Comparison of ENCODE assay signal across 22 mouse cellular contexts in genomic region chr3:98724376-98724775, GRCm38 (mm10). TPM values are rescaled to one million over a fixed set of nuclear protein-coding genes. Genes with fewer than 3 reads are reported as not detected.
"Had no signal": no experiment of that assay in that cellular context is flagged by ENCODE, and none has a peak within 500 bp of the region (broad histone marks: within the 10 kb centered on the region; RNA-seq: fewer than 3 reads in every experiment).

Gene Hsd3b2, minus strand, starts transcription at chr3:98724543.

- H3K4me1 ChIP-seq: limb, embryonic 12.5 days; limb, embryonic 15.5 days; liver, embryonic 12.5 days; liver, embryonic 15.5 days; midbrain, embryonic 12.5 days; midbrain, embryonic 15.5 days; neural tube, embryonic 12.5 days; neural tube, embryonic 15.5 days; stomach, embryonic 15.5 days had no signal

- DNase-seq: left cerebral cortex, postnatal 4 days; lung, adult 2 months; right cerebral cortex, adult 18-20 months; right cerebral cortex, postnatal 25 days; spleen, adult 18-20 months; thymus, postnatal 25 days had no signal

- H3K27me3 ChIP-seq: limb, embryonic 12.5 days; limb, embryonic 15.5 days; liver, embryonic 12.5 days; liver, embryonic 15.5 days; midbrain, embryonic 12.5 days; midbrain, embryonic 15.5 days; neural tube, embryonic 12.5 days; neural tube, embryonic 15.5 days; stomach, embryonic 15.5 days had no signal

- H3K9ac ChIP-seq: hindbrain, embryonic 14.5 days; limb, embryonic 12.5 days; limb, embryonic 15.5 days; liver, embryonic 12.5 days; liver, embryonic 15.5 days; midbrain, embryonic 12.5 days; midbrain, embryonic 15.5 days; neural tube, embryonic 12.5 days; neural tube, embryonic 15.5 days; stomach, embryonic 15.5 days had no signal

- H3K9me3 ChIP-seq: limb, embryonic 12.5 days; limb, embryonic 15.5 days; liver, embryonic 12.5 days; liver, embryonic 15.5 days; midbrain, embryonic 12.5 days; midbrain, embryonic 15.5 days; neural tube, embryonic 12.5 days; neural tube, embryonic 15.5 days; stomach, embryonic 15.5 days had no signal

- H3K27ac ChIP-seq: hindbrain, embryonic 14.5 days; hindbrain, postnatal 0 days; limb, embryonic 12.5 days; limb, embryonic 15.5 days; liver, embryonic 12.5 days; liver, embryonic 15.5 days; macrophage; midbrain, embryonic 12.5 days; midbrain, embryonic 15.5 days; neural tube, embryonic 12.5 days; neural tube, embryonic 15.5 days; stomach, embryonic 15.5 days had no signal

- H3K4me3 ChIP-seq: limb, embryonic 12.5 days; limb, embryonic 15.5 days; liver, embryonic 12.5 days; liver, embryonic 15.5 days; midbrain, embryonic 12.5 days; midbrain, embryonic 15.5 days; neural tube, embryonic 12.5 days; neural tube, embryonic 15.5 days; stomach, embryonic 15.5 days had no signal

- ATAC-seq: hindbrain, postnatal 0 days; inflammation-experienced regulatory T-cells, adult 6 months; intestine, embryonic 16.5 days; liver, embryonic 12.5 days; midbrain, embryonic 15.5 days had no signal

- H3K36me3 ChIP-seq: limb, embryonic 12.5 days; limb, embryonic 15.5 days; liver, embryonic 12.5 days; liver, embryonic 15.5 days; midbrain, embryonic 12.5 days; midbrain, embryonic 15.5 days; neural tube, embryonic 12.5 days; neural tube, embryonic 15.5 days; stomach, embryonic 15.5 days had no signal

- H3K4me2 ChIP-seq: hindbrain, embryonic 14.5 days; limb, embryonic 12.5 days; limb, embryonic 15.5 days; liver, embryonic 12.5 days; liver, embryonic 15.5 days; midbrain, embryonic 12.5 days; midbrain, embryonic 15.5 days; neural tube, embryonic 12.5 days; neural tube, embryonic 15.5 days; stomach, embryonic 15.5 days had no signal

RNA-seq across cellular contexts. Expression of gene Hsd3b2, which starts in this region (rescaled TPM):
- polyA plus RNA-seq: hindbrain, embryonic 14.5 days; hindbrain, postnatal 0 days; inflammation-experienced regulatory T-cells, adult 6 months; limb, embryonic 12.5 days; limb, embryonic 15.5 days; liver, embryonic 12.5 days; lung, adult 2 months; lung, embryonic 16.5 days; macrophage; midbrain, embryonic 12.5 days; neural tube, embryonic 12.5 days; thymus, postnatal 0 days had no signal
